Comparison of ENCODE assay signal across 23 mouse cellular contexts in genomic region chrX:52108966-52109365, GRCm38 (mm10). TPM values are rescaled to one million over a fixed set of nuclear protein-coding genes. Genes with fewer than 3 reads are reported as not detected.
A peak's percentile ranks its signal among the peaks of the same experiment; 100 is the strongest.
DNase-seq lines count a peak whose midpoint lies in the region; TF ChIP-seq lines count a peak whose summit lies in the region.
"Had no signal": no experiment of that assay in that cellular context is flagged by ENCODE, and none has a peak within 500 bp of the region (broad histone marks: within the 10 kb centered on the region; RNA-seq: fewer than 3 reads in every experiment).

No protein-coding gene starts in this region.

- no peaks in the 10 kb centered on the region for H3K27me3 ChIP-seq in cerebellum, adult 2 months (ENCODE audit: control insufficient read depth, insufficient read depth, low read length)
- no peaks in the 10 kb centered on the region for H3K27me3 ChIP-seq in kidney, adult 2 months (replicated peaks; ENCODE audit: control insufficient read depth, insufficient read depth, low read length)
- no peaks in the 10 kb centered on the region for H3K27me3 ChIP-seq in liver, adult 2 months (ENCODE audit: control insufficient read depth, insufficient read depth, low read length)
- H3K27me3 ChIP-seq: forebrain, embryonic 13.5 days; hindbrain, embryonic 15.5 days had no signal

- peaks cover 3% of the 10 kb centered on the region; the same call in 1 of the 2 replicates for H3K79me2 ChIP-seq in liver, adult 2 months (ENCODE audit: control insufficient read depth, insufficient read depth, low read length)

- DNase-seq in cerebellum, postnatal 10 days, result peak; percentile 57 to 66
- DNase-seq in cerebellum, adult 2 months, result no peak
- DNase-seq in kidney, adult 2 months, result peak; percentile 59
- no peak for DNase-seq in kidney, adult 18-20 months
- peak; percentile 28 for DNase-seq in kidney, postnatal 14 days
- no peak for DNase-seq in kidney, adult 11 months
- DNase-seq in liver, adult 2 months (ENCODE audit: extremely low read depth, low read depth, low spot score), result peak; percentile 47
- no peak for DNase-seq in liver
- DNase-seq: adrenal gland, adult 8-10 months; adrenal gland, postnatal 25 days; cerebellum, adult 11-12 months; cerebellum, adult 9-11 months; gastrocnemius, postnatal 10 days; gastrocnemius, postnatal 36 days; heart, adult 2 months; heart, postnatal 14 days; heart, postnatal 4 days had no signal

- TF ChIP-seq POLR2A in cerebellum, adult 2 months (IDR thresholded peaks at IDR 0.05; ENCODE audit: borderline replicate concordance, insufficient read depth, low read length), result no peak
- TF ChIP-seq POLR2A in kidney, adult 2 months (IDR thresholded peaks at IDR 0.05; ENCODE audit: low read depth, low read length), result no peak
- no peak for TF ChIP-seq POLR2A in liver, adult 2 months (IDR thresholded peaks at IDR 0.05; ENCODE audit: extremely low read depth, insufficient read depth, low read length)

- H3K4me1 ChIP-seq in cerebellum, adult 2 months (ENCODE audit: control insufficient read depth, insufficient read depth, low read length), result no peaks in the 10 kb centered on the region
- H3K4me1 ChIP-seq in kidney, adult 2 months (ENCODE audit: control insufficient read depth, insufficient read depth, low read length), result peaks cover 13% of the 10 kb centered on the region
- peaks cover 4% of the 10 kb centered on the region; the same call in 1 of the 2 replicates for H3K4me1 ChIP-seq in liver, adult 2 months (ENCODE audit: control insufficient read depth, insufficient read depth, low read length)
- H3K4me1 ChIP-seq: heart, embryonic 10.5 days; hindbrain, embryonic 15.5 days had no signal

- no peak overlapping the region for H3K9ac ChIP-seq in liver, adult 2 months (ENCODE audit: low read depth, low read length)
- H3K9ac ChIP-seq: forebrain, embryonic 13.5 days; heart, embryonic 13.5 days; hindbrain, embryonic 15.5 days had no signal

- WGBS in cerebellum, adult 2 months, result 100% methylated on average over 1 of the region's 1 CpGs
- no CpG with 5 or more reads among the region's 1 CpGs for WGBS in kidney, adult 2 months
- WGBS in liver, adult 2 months, result 14% methylated on average over 1 of the region's 1 CpGs

- no peaks in the 10 kb centered on the region for H3K36me3 ChIP-seq in kidney, adult 2 months (ENCODE audit: control insufficient read depth, insufficient read depth, low read length)
- no peaks in the 10 kb centered on the region; the same call in 1 of the 2 replicates for H3K36me3 ChIP-seq in liver, adult 2 months (ENCODE audit: control insufficient read depth, insufficient read depth, low read length)
- H3K36me3 ChIP-seq: heart, embryonic 10.5 days; heart, embryonic 13.5 days; hindbrain, embryonic 15.5 days had no signal

- no peak for TF ChIP-seq CTCF in cerebellum, adult 2 months (IDR thresholded peaks at IDR 0.05; ENCODE audit: borderline replicate concordance, insufficient read depth, low read depth, low read length)
- no peak for TF ChIP-seq CTCF in kidney, adult 2 months (conservative IDR thresholded peaks at IDR 0.05; ENCODE audit: insufficient read depth, insufficient read length, low read depth, low read length)
- TF ChIP-seq CTCF in liver, adult 2 months (IDR thresholded peaks at IDR 0.05; ENCODE audit: low read depth, low read length), result no peak

- H3K27ac ChIP-seq in cerebellum, adult 2 months (ENCODE audit: insufficient read depth, low read length), result no peak overlapping the region
- H3K27ac ChIP-seq in kidney, adult 2 months (ENCODE audit: insufficient read depth, low read depth, low read length), result no peak overlapping the region
- H3K27ac ChIP-seq in liver, adult 2 months (replicated peaks; ENCODE audit: insufficient read depth, low read depth, low read length), result no peak overlapping the region
- H3K27ac ChIP-seq: forebrain, embryonic 10.5 days; forebrain, embryonic 13.5 days; heart, adult 2 months; heart, embryonic 10.5 days; heart, embryonic 13.5 days; hindbrain, embryonic 15.5 days had no signal

- H3K4me3 ChIP-seq in cerebellum, adult 2 months (replicated peaks; ENCODE audit: insufficient read depth, low read depth, low read length), result no peak overlapping the region
- H3K4me3 ChIP-seq in kidney, adult 2 months (ENCODE audit: insufficient read depth, low read depth, low read length), result no peak overlapping the region
- H3K4me3 ChIP-seq in liver, adult 2 months (ENCODE audit: insufficient read depth, low read depth, low read length), result no peak overlapping the region
- H3K4me3 ChIP-seq: forebrain, embryonic 10.5 days; forebrain, embryonic 13.5 days; heart, adult 2 months; heart, embryonic 10.5 days; heart, embryonic 13.5 days; hindbrain, embryonic 15.5 days had no signal

RNA-seq across cellular contexts. Expression of gene Gpc4, which starts 56.1 kb away (rescaled TPM):
- polyA plus RNA-seq in cerebellum, adult 2 months (2012; rRNA removed), result 3.8 and 3.9 TPM in 2 replicates
- 97.7 and 98.0 TPM in 2 replicates for polyA plus RNA-seq in kidney, adult 2 months (2012; rRNA removed)
- 30.3 and 35.7 TPM in 2 replicates for total RNA-seq in liver, adult 2 months (2014; rRNA removed)
- 29.7 and 30.8 TPM in 2 replicates for polyA plus RNA-seq in liver, adult 2 months (2012; rRNA removed)
- total RNA-seq: granulocyte monocyte progenitor cell, adult 5-6 weeks had no signal

Comparison
In these comparisons a context has a peak if more than half of its experiments do, and no peak if none do; other contexts are left out.
1. DNase-seq: peak in cerebellum, postnatal 10 days (2 of 2), kidney, adult 2 months (single experiment), kidney, postnatal 14 days (single experiment) and liver, adult 2 months (single experiment); none in cerebellum, adult 2 months (0 of 2), kidney, adult 18-20 months (single experiment), kidney, adult 11 months (single experiment) and liver (single experiment).